Mouse (Mus musculus) ES-E14 (cell line): Measurements from ENCODE around the gene Nebl. TPM values are rescaled to one million over a fixed set of nuclear protein-coding genes. Genes with fewer than 3 reads are reported as not detected.

Experiments
- DNase-seq: peaks from one replicate; pipeline ENCODE4 v3.0.0-alpha.2; 2013; ENCODE audit warnings: low read depth, low spot score
- H3K27ac ChIP-seq: 2 replicates; pipeline ENCODE4 v1.5.1; 2012; ENCODE audit warnings: low read depth, mild to moderate bottlenecking, low read length, moderate library complexity, mixed read lengths; ENCODE audit not compliant: poor library complexity, insufficient read depth, severe bottlenecking
- H3K36me3 ChIP-seq: 2 replicates; pipeline ENCODE4 v1.6.1; 2012; ENCODE audit warnings: mild to moderate bottlenecking, low read length, moderate library complexity, mixed read lengths; ENCODE audit not compliant: control insufficient read depth, poor library complexity, insufficient read depth, severe bottlenecking
- H3K4me1 ChIP-seq, 2 experiments: fragments of 150-350 bp in 1 of 2; sonication (generic) in 1 of 2; 2 replicates each; pipeline ENCODE4 v1.6.1; 2012; ENCODE audit warnings: low read length in 2 of 2, mild to moderate bottlenecking in 1 of 2, mixed read lengths in 1 of 2; ENCODE audit not compliant: control insufficient read depth in 2 of 2, insufficient read depth in 2 of 2, poor library complexity in 1 of 2
- H3K4me3 ChIP-seq, 2 experiments: fragments of 150-350 bp in 1 of 2; sonication (generic) in 1 of 2; 2 replicates each; pipeline ENCODE4 v1.5.1; 2012; ENCODE audit warnings: low read length in 2 of 2, low read depth in 1 of 2, mild to moderate bottlenecking in 1 of 2, mixed read lengths in 1 of 2; ENCODE audit not compliant: insufficient read depth in 1 of 2, poor library complexity in 1 of 2, severe bottlenecking in 1 of 2
- H3K9ac ChIP-seq: 2 replicates; pipeline ENCODE4 v1.6.1; 2012; ENCODE audit warnings: low read depth, mild to moderate bottlenecking, low read length, mixed read lengths; ENCODE audit not compliant: poor library complexity, insufficient read depth, severe bottlenecking
- H3K9me3 ChIP-seq: fragments of 150-350 bp; sonication (generic); 2 replicates; pipeline ENCODE4 v1.6.1; 2012; ENCODE audit warnings: low read depth, mild to moderate bottlenecking, low read length; ENCODE audit not compliant: control insufficient read depth, insufficient read depth
- CHD2 ChIP-seq: IDR thresholded peaks from 2 replicates; pipeline ENCODE4 v1.6.1; 2014; ENCODE audit warnings: mild to moderate bottlenecking, low read depth, low read length, inconsistent platforms
- HCFC1 ChIP-seq: IDR thresholded peaks from 2 replicates; pipeline ENCODE4 v1.6.1; 2012; ENCODE audit warnings: low read length, inconsistent platforms, borderline replicate concordance; ENCODE audit not compliant: insufficient read depth
- MAFK ChIP-seq: IDR thresholded peaks from 2 replicates; pipeline ENCODE4 v1.6.1; 2014; ENCODE audit warnings: mild to moderate bottlenecking, low read depth, low read length, inconsistent platforms; ENCODE audit not compliant: insufficient read depth
- ZC3H11A ChIP-seq: IDR thresholded peaks from 2 replicates; pipeline ENCODE4 v1.6.1; 2012; ENCODE audit warnings: low read depth, mild to moderate bottlenecking, inconsistent platforms, low read length, borderline replicate concordance
- ZNF384 ChIP-seq: IDR thresholded peaks from 2 replicates; pipeline ENCODE4 v1.6.1; 2012; ENCODE audit warnings: low read depth, low read length, inconsistent platforms
- in situ Hi-C, 2 experiments: fragments of 600-800 bp; cut with MboI; formaldehyde crosslinking; loops; one replicate each; pipeline ENCODE4 v1.15.1; 2025; ENCODE audit warnings: low sequenced_read_pairs in 2 of 2, inconsistent platforms in 1 of 2; ENCODE audit not compliant: unreplicated experiment in 2 of 2
- total RNA-seq: library from RNA; depleted of rRNA; stranded (reverse); fragments of 300-350 nt; gene quantifications from 2 replicates; pipeline ENCODE4 v1.2.3, GENCODE M21; 2012

Gene Nebl
- total RNA-seq, 1 experiment, result 1.2 TPM

- in situ Hi-C loops, result no loop called here
- no peaks in the 10 kb centered on the region for H3K4me1 ChIP-seq
- no peaks in the 10 kb centered on the region for H3K9me3 ChIP-seq
- no peak overlapping the region for H3K4me3 ChIP-seq
- TF ChIP-seq CHD2, result no peak
- TF ChIP-seq ZC3H11A, result no peak
- no peak for TF ChIP-seq ZNF384
- TF ChIP-seq HCFC1, result no peak
- TF ChIP-seq MAFK, result no peak
- H3K27ac ChIP-seq, result no peak overlapping the region
- H3K9ac ChIP-seq, result no peak overlapping the region
- DNase-seq, result no peak
- H3K36me3 ChIP-seq, result no peaks in the 10 kb centered on the region
These were observed 206.9 kb downstream of the Nebl start for GRCm38 (mm10) chr2:17524205-17524978.

DNA sequence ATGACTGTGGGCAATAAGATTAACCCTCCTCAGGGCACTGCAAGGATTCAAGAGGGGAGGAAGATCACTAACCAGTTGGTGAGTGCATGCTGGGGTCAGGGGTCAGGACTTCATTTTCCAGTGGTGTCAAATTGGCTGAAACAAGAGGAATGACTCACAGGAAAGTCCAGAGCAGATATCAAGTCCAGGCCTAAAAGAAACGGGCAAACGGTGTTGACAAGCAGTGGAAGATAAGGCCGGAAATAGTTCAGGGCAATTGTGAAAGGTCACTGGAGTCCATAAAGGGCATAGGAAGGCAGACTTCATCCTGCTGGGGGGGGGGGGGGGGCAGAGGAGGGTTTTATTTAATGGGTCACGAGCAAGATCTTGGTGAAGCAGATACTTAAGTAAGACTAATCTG lies 207.5 kb downstream of the Nebl start:
- in situ Hi-C loops, result no loop called here
- no peak overlapping the region for H3K9ac ChIP-seq
- DNase-seq, result no peak
- H3K36me3 ChIP-seq, result no peaks in the 10 kb centered on the region
- no peaks in the 10 kb centered on the region for H3K4me1 ChIP-seq
- H3K27ac ChIP-seq, result no peak overlapping the region
- no peaks in the 10 kb centered on the region for H3K9me3 ChIP-seq
- H3K4me3 ChIP-seq, result no peak overlapping the region
- TF ChIP-seq CHD2 (no peak), HCFC1 (no peak), ZNF384 (no peak), ZC3H11A (no peak), MAFK (no peak)

DNA sequence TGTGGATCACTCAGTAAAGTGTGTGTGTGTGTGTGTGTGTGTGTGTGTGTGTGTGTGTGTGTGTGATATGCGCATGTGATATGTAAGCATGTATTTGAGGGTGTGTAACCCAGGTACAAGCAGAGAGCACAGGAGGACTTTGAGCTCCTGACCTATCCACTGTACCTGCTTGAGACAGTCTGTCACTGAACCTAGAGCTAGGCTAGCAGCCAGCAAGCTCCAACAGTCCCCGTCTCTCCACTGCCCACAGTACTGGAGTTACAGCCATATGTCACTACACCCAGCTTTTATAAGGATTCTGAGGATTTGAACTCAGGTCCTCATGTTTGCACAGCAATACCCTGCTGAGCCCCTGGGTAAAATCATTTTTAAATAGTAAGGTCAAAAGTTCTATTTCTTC lies 215.6 kb downstream of the Nebl start:
- Histone ChIP-seq H3K9ac (no peak overlapping the region), H3K27ac (no peak overlapping the region), H3K9me3 (no peaks in the 10 kb centered on the region), H3K4me3 (no peak overlapping the region), H3K4me1 (no peaks in the 10 kb centered on the region), H3K36me3 (no peaks in the 10 kb centered on the region)
- in situ Hi-C loops, result no loop called here
- TF ChIP-seq CHD2 (no peak), HCFC1 (no peak), ZNF384 (no peak), MAFK (no peak), ZC3H11A (no peak)
- no peak for DNase-seq

DNA sequence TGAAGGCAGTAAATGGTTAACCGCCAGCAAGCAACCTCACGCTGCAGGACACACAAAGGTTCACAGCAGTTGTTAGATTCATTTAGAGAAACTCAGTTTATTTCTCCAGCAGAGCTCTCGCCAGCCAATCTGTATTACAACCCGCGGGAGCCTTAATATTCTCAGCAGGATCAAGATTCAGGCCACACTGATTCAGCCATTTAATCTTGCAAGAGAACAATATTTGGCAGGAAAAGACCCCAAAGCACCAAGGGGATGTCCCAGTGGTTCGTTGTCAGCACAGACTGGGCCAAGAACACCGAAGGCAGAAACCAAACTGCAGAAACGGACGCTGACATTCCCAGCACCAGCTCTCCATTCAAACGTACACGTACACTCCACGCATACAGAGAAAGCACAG lies 216.5 kb downstream of the Nebl start:
- no peak for TF ChIP-seq HCFC1
- no peak overlapping the region for H3K4me3 ChIP-seq
- H3K36me3 ChIP-seq, result no peaks in the 10 kb centered on the region
- H3K4me1 ChIP-seq, result no peaks in the 10 kb centered on the region
- no peak overlapping the region for H3K27ac ChIP-seq
- in situ Hi-C loops, result no loop called here
- H3K9ac ChIP-seq, result no peak overlapping the region
- no peaks in the 10 kb centered on the region for H3K9me3 ChIP-seq
- no peak for DNase-seq

DNA sequence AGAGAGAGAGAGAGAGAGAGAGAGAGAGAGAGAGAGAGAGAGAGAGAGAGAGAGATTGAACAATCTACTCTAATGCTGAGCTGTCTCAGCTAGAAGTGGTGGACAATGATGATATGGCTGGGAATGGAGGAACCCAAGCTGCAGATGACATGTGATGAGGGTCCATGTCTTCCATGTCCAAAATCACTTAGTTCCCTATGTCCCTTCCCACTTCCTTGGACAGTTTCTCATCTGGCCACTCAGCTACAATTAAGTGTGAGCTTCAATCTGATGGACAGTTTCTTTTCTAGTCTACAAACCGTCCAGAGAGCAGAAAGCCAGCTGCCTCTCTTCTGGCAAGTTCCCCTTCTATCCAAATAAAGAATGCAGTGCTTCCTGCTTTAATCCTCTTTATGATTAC lies 221.3 kb downstream of the Nebl start:
- DNase-seq, result no peak
- Histone ChIP-seq H3K4me3 (no peak overlapping the region), H3K27ac (no peak overlapping the region), H3K9me3 (no peaks in the 10 kb centered on the region), H3K9ac (no peak overlapping the region), H3K36me3 (no peaks in the 10 kb centered on the region), H3K4me1 (no peaks in the 10 kb centered on the region)
- in situ Hi-C loops, result no loop called here
- TF ChIP-seq CHD2 (no peak), ZNF384 (no peak), HCFC1 (no peak), ZC3H11A (no peak), MAFK (no peak)
